Mouse (Mus musculus) brain, embryonic 14.5 days (tissue): ENCODE measurements around the gene Abtb1. TPM values are rescaled to one million over a fixed set of nuclear protein-coding genes. Genes with fewer than 3 reads are reported as not detected.

Experiments used
- DNase-seq: peaks from one replicate; pipeline ENCODE4 v3.0.0-alpha.2; 2011; ENCODE audit warnings: low read depth
- CTCF ChIP-seq: fragments of 200-500 bp; IDR thresholded peaks from 2 replicates; pipeline ENCODE4 v1.5.1; 2012; ENCODE audit warnings: inconsistent platforms, mild to moderate bottlenecking, moderate library complexity, borderline replicate concordance; ENCODE audit not compliant: insufficient read depth, insufficient read length; ENCODE audit errors: extremely low read depth
- POLR2A ChIP-seq: fragments of 200-500 bp; IDR thresholded peaks from 2 replicates; pipeline ENCODE4 v1.6.1; 2012; ENCODE audit warnings: mild to moderate bottlenecking, inconsistent platforms, borderline replicate concordance; ENCODE audit not compliant: poor library complexity, insufficient read depth, insufficient read length, severe bottlenecking; ENCODE audit errors: extremely low read depth
- polyA plus RNA-seq: library from polyadenylated mRNA; depleted of rRNA; stranded (reverse); fragments of >200 nt; gene quantifications from 2 replicates; pipeline ENCODE4 v1.2.3, GENCODE M21; 2012; rRNA removed

Gene Abtb1
- polyA plus RNA-seq, 1 experiment = 61.7 TPM

GRCm38 (mm10) chr6:88791299-88791698, 50.5 kb downstream of the Abtb1 start:
- TF ChIP-seq POLR2A = no peak
- TF ChIP-seq CTCF = no peak
- peak; percentile 90 for DNase-seq

- TF ChIP-seq POLR2A = no peak
- TF ChIP-seq CTCF = no peak
Observed at GRCm38 (mm10) chr6:88788219-88788618, 53.6 kb downstream of the Abtb1 start.

GRCm38 (mm10) chr6:88787496-88787895, 54.3 kb downstream of the Abtb1 start:
- TF ChIP-seq CTCF (no peak), POLR2A (no peak)
- peak; percentile 58 for DNase-seq

More at GRCm38 (mm10) chr6:88788219-88788618, 53.6 kb downstream of the Abtb1 start:
- DNase-seq = peak; percentile 71

GRCm38 (mm10) chr6:88786732-88787445, 54.9 kb downstream of the Abtb1 start:
- no peak for DNase-seq
- TF ChIP-seq CTCF (no peak), POLR2A (no peak)

Other genes starting within 250 kb of the Abtb1 start
- 0.15 and 0.16 TPM in 2 replicates for gene Kbtbd12, start 204.0 kb downstream of the Abtb1 start, polyA plus RNA-seq
- gene Mgll, start 117.6 kb downstream of the Abtb1 start, polyA plus RNA-seq = 8.1 and 8.8 TPM in 2 replicates
- 1,097 and 1,604 TPM in 2 replicates for gene Podxl2, start 33.1 kb upstream of the Abtb1 start, polyA plus RNA-seq
- 45.7 and 74.3 TPM in 2 replicates for gene Mcm2, start 56.8 kb upstream of the Abtb1 start, polyA plus RNA-seq
- 116 and 166 TPM in 2 replicates for gene Tpra1, start 60.3 kb upstream of the Abtb1 start, polyA plus RNA-seq